Mouse (Mus musculus): ENCODE measurements at regions not wholly inside any gene's neighbourhood (a gene's known extent, or its start where the extent isn't known, plus 50 kb on each side); places are given as distances from the start of the nearest gene placed in this dataset.
"Not testable (repeated sequence)": the region's sequence is repeated elsewhere in the genome, so short reads cannot be mapped to it uniquely, and the experiment has no call there.

DNA sequence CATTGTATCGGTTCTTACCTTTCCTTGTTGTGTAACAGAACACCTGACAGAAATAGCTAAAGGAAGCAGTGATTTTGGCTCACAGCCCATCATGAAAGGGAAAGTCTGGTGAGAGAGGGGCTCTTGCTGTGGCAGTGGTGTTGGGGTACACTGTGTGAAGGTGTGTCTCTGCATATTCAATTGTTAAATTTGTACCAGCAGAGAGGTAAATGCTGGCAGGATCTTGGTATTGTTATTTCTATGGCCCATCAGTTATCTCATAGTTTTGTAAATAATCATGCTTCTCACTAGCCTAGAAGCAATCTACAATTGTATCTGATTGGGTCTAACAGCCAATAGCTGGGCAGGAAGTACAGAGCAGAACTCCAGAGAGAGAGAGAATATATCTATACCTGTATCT lies 95.7 kb downstream of the Mfap3l start:
- intact Hi-C loops (cut with DNase I) = no loop called here
- DNase-seq (ENCODE audit: low spot score in 2 of 2) = no peak

DNA sequence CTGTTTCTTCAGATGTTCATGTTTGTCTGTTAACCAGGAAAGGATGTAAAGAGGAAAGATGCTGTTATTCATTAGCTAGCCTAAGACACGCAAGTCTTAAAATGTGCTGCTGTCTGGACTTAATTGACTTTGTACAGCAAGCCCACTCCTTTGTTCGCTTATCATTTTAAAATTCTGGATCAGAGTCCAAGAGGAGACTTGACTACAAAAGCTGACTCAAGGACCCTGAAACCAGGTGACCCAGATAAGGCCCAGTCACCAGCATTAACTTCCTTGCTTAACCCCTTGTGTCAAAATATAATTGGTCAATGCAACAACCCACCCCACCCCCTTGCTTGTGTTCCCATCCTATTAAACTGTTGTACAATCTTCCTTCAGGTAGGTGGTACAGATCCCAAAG lies 99.9 kb downstream of the Mfap3l start:
- no peak for DNase-seq (ENCODE audit: low spot score in 2 of 2)
- intact Hi-C loops (cut with DNase I) = no loop called here

DNA sequence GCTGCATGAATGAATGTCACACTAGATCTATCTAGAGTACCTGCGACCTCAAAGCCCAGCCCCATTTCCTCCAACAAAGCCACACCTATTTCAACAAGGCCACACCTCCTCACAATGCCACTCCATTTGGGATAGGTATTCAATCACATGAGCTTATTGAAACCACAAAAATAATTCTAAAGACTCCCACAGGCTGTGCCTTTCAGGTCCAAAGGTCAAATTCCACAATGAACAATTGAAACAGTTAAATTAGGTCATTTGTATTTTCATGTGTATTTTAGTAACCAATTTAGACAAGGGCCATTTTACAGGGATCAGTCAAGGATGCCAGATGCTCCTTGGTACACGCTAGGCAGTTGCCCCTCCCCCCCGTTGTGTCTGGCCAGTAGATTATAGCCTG lies 103.3 kb downstream of the Mfap3l start:
- intact Hi-C loops (cut with DNase I) = no loop called here
- no peak for DNase-seq (ENCODE audit: low spot score in 2 of 2)

DNA sequence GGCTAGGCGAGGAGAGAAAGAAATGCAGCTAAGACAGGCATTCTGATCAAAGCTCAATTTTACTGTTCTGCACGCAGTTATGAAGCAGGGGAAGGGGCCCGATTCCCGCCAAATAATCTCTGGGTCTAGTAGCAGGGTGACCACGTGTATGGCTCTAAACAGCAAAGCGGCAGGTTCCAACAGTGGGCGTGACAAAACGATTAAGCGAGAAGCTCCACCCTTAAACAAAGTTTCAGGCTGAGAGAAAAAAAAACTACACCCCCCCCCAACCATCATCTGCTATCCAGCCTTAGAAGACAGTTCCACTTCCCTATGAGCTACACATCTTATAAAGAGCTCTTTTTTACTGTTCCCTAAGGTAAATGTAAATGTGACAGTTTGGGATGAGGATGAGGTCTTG lies 103.8 kb downstream of the Mfap3l start:
- intact Hi-C loops (cut with DNase I) = no loop called here
- no peak for DNase-seq (ENCODE audit: low spot score in 2 of 2)

DNA sequence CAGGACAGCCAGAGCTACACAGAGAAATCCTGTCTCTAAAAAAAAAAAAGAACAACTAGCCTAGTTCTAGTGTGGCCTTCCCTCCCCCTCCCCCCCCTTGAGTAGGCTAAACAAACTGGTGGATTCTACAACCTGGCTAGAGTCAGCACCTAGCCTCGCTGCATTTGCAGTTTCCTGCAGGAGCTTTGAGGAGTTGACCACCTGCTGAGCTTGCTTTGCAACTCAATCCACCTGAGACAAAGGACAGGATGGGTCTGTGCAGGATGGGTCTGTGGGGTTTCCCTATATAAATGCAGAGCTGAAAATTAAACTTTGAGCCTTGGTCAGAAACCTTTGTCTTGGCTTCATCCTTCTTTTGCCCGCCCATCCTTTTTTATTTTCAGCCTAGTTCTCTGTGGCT lies 104.3 kb downstream of the Mfap3l start:
- intact Hi-C loops (cut with DNase I) = no loop called here

DNA sequence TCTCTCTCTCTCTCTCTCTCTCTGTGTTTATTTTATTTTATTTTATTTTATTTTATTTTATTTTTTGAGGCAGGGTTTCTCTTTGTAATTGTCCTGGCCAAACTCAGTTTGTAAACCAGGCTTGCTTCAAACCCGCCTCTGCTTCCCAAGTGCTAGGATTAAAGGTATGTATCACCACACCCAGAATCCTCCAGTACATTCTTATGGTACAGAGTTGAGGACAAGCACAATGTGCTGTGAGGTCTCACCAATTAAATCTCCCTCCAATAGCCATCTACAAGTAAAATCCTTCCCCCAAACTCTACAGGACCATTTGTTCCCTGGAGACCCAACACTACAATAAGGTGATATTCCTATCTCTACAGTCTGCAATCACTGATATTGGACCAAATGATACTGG lies 105.0 kb downstream of the Mfap3l start:
- no peak for DNase-seq (ENCODE audit: low spot score in 2 of 2)

More for the DNA sequence above, 104.3 kb downstream of the Mfap3l start:
- DNase-seq (ENCODE audit: low spot score in 2 of 2) = no peak

DNA sequence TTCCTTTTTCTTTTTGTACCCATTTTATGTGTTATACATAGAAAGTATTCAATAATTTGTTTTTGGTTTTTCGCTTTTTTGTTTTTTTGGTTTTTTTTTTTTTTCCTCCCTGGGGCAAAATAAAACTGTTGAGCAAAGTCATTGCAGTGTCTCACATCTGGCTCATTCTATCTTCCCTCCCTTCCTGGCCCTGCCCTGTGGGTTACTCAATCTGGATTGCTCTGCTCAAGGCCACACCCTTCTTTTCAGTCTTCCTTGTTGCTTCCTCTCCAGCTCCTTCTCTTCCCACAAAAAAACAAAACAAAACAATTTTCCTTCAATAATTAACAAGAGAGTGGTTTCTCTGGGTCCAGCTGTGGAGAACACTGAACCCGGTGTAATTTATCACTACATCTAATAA lies 113.2 kb downstream of the Mfap3l start:
- intact Hi-C loops (cut with DNase I) = no loop called here
- DNase-seq (ENCODE audit: low spot score in 2 of 2) = no peak

More for the DNA sequence above, 105.0 kb downstream of the Mfap3l start:
- intact Hi-C loops (cut with DNase I) = no loop called here

DNA sequence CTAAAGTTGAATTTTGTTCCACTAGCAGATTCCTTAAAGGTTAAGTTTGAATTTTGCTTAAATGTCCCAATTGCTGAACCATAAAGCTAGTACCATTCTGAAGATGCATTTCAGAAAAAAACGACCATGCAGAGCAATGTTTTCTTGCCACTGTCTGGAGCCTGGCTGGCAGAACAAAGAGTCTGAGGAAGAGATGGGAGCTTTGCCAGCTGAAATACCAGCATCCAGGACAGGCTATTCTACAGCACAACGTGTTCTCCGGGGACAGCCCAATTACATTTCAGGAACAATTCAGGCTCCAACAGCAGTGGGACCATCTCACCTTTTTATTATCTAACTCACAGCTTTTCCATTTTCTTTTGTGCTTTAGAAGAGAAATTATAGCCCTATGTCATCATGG lies 113.9 kb downstream of the Mfap3l start:
- intact Hi-C loops (cut with DNase I) = no loop called here
- DNase-seq (ENCODE audit: low spot score in 2 of 2) = no peak

DNA sequence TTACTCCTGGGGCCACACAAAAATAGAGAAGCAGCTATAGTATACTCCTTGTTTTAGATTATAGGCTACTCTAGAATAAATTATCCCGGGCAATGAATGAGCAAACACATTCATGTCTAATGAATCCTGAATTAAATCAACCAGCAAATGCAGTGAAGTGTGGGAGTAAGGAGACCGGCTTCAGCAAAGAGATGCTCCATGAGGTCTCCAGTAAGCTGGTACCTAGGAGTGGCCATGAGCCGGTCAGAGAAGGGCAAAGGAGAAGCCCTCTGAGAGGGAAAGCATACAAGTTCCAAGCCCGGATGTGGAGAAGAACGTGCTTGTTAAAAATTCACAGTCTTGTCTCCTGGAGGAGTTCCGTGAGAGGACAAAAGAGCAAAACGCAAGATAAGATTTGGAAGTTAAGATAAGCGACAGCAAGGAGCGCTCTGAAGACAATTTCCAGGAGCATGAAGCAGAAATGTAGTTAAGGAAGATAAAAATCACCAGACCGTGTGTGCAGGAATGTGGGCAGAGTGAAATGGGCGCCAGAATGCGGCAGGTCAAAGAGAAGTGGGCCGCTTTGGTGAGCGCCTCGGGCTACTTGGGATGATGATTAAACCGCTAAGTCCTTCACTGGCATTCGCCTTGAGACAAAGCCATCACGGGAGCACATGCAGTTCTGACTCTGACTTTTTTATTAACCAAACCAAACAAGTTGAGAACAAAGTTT lies 123.2 kb downstream of the Mfap3l start:
- intact Hi-C loops (cut with DNase I) = no loop called here
- DNase-seq (ENCODE audit: low spot score in 2 of 2) = no peak

DNA sequence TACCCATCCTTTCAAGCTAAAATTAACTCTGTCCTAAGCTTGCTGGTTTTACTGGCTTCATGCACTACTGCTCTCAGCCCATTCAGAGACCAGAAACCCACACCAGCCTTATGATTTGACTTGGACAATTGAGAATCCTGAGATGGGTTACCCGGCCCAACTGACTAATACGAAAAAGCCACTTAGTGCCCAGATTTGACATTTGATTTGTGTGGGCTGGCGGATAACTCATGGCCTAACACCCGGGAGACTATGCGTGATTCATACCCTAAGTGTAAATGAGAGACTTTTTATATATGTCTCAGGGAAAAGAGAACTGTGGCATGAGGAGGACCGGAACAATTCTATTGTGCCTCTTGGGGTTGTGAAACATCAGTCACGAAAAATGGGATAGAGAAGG lies 126.3 kb upstream of the Hpf1 start:
- DNase-seq (ENCODE audit: low spot score in 2 of 2) = no peak
- intact Hi-C loops (cut with DNase I) = no loop called here

DNA sequence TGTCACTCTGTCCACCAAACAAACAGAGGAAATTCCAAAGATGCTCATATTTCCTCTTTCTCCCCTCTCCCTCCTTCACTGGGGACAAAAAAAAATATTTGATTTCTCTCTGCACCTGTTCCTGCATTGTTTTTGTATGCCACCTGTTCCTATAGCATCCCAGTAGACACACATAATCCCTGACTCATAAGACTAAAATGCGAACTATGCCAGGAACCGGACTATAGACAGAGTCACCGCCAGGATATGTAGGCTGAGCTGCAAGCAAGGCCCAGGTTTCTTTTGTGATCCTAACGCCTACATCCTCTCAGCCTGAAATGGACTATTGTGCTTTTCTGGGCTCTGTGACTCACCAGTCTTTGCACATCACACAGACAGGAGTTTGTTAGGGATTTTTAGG lies 116.9 kb upstream of the Hpf1 start:
- intact Hi-C loops (cut with DNase I) = loop anchor here (5.0 kb wide), 1 partner anchor 94 kb away; no protein-coding TSS in a partner anchor
- DNase-seq (ENCODE audit: low spot score in 2 of 2) = peak; percentile 39 to 72

DNA sequence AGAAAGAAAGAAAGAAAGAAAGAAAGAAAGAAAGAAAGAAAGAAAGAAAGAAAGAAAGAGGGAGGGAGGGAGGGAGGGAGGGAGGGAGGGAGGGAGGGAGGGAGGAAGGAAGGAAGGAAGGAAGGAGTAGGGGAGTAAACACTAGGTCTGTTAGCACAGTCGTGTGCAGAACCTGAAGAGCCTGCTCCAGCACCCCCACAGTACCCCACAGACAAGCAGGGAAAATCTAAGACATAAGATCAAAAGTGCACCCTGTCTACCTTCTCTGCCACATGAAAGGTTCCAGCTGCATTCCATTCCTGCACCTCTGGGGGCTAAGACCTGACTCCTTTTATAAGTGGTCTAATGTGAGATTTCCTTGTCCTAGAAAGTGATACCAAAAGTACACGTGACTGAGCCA lies 114.0 kb upstream of the Hpf1 start:
- intact Hi-C loops (cut with DNase I); DNase-seq (ENCODE audit: low spot score in 2 of 2): not testable (repeated sequence)

DNA sequence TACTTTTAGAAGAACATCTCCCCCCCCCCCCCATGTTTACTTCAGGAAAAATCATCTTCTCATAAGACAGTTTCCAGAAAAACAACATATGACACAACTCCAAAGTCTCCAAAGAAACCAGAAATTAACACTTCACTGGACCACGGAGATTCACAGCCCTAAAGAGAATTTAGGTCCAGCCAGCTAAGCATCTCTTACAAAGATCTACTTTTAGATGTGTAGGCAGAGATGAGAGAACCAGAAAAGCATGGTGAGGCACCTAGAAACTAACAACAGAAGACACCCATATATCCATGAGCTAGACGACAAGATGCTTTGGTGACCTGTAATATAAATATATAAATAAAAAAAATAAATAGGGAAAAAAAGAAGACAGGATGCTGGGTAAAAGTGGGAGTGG lies 105.2 kb upstream of the Hpf1 start:
- DNase-seq (ENCODE audit: low spot score in 2 of 2) = no peak
- intact Hi-C loops (cut with DNase I) = no loop called here

DNA sequence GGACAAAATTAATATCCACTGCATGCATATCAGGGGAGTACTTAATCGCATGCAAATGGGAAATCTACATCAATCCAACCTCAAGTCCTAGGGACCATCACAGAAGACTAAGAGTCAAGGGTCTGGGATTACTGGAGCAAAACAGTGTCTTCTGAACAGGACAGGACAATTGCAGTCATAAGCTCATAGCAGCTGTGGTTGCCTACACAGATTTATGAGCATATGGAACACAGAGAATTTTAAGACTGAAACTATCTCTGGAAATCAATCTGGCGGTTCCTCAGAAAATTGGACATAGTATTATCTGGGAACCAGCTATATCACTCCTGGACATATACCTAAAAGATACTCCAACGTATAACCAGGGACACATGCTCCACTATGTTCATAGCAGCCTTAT lies 99.8 kb upstream of the Hpf1 start:
- no peak for DNase-seq (ENCODE audit: low spot score in 2 of 2)

DNA sequence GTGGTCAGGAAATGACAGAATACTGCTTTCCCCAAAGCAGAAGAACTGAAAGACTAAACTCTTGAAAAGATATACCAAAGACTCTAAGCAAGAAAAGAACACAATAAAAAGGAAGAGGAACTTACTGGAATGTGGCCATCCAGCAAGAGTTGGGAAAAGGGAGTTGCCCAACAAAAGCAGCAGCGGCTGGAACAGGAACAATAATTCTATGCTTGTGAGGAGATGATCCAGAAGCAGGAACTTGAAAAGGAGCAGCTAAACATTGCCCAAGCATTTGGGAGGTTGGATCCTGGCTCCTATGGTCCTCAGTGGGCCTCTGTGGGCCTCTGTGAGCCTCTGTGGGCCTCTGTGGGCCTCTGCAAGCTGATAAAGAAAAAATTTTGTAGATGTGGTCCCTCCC lies 97.7 kb upstream of the Hpf1 start:
- intact Hi-C loops (cut with DNase I) = no loop called here
- DNase-seq (ENCODE audit: low spot score in 2 of 2) = no peak

More for the DNA sequence above, 99.8 kb upstream of the Hpf1 start:
- intact Hi-C loops (cut with DNase I) = no loop called here

DNA sequence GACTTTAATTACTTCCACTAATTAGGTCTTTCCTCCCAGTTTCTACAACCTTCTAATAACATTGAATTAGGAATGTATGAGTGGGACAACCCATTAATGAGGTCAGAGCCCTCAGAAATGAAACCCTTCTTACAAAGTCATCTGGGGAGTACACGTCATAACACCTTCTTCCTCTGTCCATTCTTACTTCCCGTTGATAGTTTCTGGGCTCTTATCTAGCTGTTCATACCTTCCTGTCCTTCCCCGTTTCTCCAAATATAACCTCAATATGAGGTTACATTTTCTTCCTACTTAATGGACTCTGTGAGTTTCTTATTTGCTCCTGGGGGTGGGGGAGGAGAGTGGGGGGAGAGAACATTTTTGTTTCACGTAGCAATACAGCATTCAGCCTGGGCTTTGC lies 85.4 kb upstream of the Hpf1 start:
- DNase-seq (ENCODE audit: low spot score in 2 of 2) = no peak

DNA sequence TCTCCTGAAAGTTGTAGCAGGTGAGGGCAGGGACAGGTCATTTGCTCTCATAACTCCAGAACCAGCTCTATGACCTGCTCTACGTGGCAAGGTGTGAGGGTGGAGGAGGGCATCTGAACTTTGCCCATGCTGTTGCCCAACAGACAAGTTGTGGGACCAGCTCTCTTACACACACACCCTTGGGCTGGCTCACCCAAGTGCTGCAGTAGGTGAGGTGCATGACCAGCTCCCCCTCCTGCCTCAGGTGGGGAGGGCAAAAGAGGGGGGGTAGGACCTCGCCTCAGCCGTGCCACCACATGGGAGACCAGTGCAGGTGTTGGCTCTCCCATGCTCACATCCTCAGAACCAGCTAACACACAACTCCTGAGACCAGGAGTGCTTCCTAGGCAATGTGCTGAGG lies 83.4 kb upstream of the Hpf1 start:
- no peak for DNase-seq (ENCODE audit: low spot score in 2 of 2)
- intact Hi-C loops (cut with DNase I) = no loop called here

More for the DNA sequence above, 85.4 kb upstream of the Hpf1 start:
- intact Hi-C loops (cut with DNase I) = no loop called here

DNA sequence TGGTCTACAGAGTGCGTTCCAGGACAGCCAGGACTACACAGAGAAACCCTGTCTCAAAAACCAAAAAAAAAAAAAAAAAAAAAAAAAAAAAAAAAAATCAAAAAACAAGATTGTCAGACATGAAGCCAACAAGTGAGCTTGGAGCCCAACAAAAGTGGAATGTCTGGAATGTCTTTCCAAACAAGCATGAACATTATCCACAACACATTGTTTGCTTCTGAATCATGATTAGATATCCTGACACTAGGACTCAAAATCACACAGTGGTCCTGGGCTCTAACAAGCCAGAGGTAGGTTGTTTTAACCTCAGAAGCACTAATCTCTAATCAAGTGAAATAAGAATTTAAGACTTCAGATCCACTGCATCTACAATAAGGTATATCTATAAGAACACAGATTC lies 80.4 kb upstream of the Hpf1 start:
- intact Hi-C loops (cut with DNase I) = no loop called here

DNA sequence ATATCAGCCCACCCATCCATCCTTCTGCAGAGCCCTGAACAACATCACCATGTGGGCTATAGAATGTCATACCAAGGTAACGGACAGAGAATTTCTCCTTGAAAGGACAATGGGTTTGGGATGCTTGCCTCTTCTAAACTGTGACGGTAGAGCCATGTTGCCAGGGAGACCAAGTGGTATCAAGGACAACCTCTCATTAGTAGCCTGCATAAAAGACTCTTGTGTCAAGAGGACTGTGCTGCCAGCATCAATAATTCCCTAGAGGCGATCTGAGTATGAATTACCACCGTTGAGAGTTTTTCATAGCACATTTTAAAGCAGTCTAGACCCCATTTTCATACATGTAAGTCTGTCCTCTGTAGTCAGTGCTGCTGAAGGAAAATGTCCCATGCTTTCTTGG lies 79.3 kb upstream of the Hpf1 start:
- DNase-seq (ENCODE audit: low spot score in 2 of 2) = peak in 1 of 2 experiments; percentile 12
- intact Hi-C loops (cut with DNase I) = no loop called here

More for the DNA sequence above, 80.4 kb upstream of the Hpf1 start:
- DNase-seq (ENCODE audit: low spot score in 2 of 2) = no peak

DNA sequence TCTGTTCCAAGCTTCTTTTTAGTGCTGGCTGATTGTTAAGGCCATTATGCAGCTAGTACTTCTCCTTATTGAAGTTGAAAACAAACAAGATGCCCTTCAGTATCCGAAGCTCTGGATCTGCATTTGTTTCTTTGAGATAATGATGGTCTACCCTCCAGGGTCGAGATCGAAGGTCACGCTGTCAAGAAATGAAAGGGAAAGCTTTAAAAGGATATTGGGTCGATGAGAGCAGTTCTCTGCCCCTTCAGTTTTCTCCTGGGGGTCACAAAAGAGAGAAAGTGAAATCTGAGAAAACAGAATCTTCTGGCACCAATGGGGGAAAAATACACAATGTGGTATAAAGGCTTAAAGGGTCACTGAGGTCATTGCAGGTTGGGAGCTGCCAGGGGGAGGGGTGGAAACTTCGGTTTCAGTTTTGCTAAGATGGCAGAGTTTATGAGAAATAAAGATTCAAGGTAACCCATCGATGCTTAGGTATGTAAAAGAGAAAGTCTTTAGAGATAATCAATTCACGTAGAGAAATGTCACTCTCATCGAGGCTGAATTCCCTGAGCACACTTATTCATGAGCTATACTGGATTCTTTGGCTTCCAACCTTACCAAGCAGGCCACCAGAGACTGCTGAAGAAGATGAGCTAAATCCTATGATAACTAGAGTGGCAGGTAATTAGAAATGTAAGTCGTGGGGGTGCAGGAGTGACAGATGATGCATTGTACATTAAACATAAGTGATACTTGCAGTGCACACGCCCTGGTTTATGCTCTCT lies 64.4 kb upstream of the Hpf1 start:
- intact Hi-C loops (cut with DNase I) = no loop called here
- no peak for DNase-seq (ENCODE audit: low spot score in 2 of 2)

DNA sequence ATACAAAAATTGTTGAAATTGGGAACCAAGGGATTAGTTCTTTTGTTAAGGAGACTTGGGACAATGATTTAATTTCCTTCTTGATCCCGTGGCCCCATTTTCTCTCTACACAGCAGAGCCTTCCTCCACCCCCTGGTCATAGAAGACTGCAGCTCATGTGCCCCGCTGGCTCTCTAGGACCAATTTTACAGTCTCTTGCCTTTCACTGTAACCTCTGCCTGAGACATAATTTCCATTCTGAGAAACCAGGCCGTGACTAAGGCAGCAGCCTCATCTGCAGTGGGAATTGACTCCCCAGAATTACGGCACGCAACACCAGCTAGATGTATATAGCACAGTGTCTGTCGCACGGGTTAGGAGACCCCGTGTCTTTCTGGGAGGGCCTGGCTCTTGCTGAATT lies 63.0 kb upstream of the Hpf1 start:
- no peak for DNase-seq (ENCODE audit: low spot score in 2 of 2)
- intact Hi-C loops (cut with DNase I) = no loop called here
